Mouse (Mus musculus): ENCODE measurements at regions not wholly inside any gene's neighbourhood (a gene's known extent, or its start where the extent isn't known, plus 50 kb on each side); places are given as distances from the start of the nearest gene placed in this dataset.

DNA sequence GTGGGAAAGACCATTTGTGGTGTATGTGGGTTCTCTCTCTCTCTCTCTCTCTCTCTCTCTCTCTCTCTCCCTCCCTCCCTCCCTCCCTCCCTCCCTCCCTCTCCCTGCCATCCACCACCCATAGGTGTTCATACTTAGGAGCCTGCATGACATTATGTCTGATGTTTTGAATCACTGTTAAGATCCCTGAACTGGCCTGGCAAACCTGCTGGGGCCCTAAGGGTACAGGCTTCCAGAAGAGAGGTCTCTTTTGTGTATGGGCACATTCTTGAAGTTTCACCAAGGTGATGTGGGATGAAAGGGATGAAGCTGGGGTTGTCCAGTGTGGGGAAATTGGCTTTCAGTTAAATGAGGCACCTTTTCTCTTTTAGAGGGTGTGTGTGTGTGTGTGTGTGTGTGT is 384.2 kb downstream of the Mllt3 start:
- TF ChIP-seq HCFC1 (IDR thresholded peaks at IDR 0.05; ENCODE audit: borderline replicate concordance, insufficient read depth, low read length) (no peak), ZNF384 (IDR thresholded peaks at IDR 0.05; ENCODE audit: low read depth, low read length) (no peak), CHD2 (IDR thresholded peaks at IDR 0.05; ENCODE audit: low read depth, low read length) (no peak), ZC3H11A (IDR thresholded peaks at IDR 0.05; ENCODE audit: borderline replicate concordance, low read depth, low read length) (no peak)
